Mouse (Mus musculus): ENCODE measurements around the gene Wnt9b.

Gene Wnt9b

DNA sequence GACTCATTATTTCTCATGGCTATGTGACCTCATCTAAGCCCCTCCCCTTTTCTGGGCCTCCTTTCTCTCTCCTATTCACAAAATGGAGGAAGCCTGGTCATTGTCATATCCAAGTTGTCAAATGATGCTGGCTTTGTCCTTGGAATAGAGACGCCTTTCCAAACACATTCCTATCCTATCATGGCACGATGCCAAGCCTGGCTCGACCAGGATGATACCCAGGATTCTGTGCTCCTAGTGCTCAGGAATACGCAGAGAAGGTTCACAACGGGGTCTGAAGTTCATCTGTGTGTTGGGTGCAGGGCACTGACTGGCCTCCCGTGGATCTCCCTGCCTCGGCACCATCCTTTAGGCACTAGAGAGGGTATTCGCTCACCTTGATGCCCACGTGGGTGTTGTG lies 18.0 kb downstream of the Wnt9b start:
- no peak for DNase-seq (ENCODE audit: low read depth, low spot score)

DNA sequence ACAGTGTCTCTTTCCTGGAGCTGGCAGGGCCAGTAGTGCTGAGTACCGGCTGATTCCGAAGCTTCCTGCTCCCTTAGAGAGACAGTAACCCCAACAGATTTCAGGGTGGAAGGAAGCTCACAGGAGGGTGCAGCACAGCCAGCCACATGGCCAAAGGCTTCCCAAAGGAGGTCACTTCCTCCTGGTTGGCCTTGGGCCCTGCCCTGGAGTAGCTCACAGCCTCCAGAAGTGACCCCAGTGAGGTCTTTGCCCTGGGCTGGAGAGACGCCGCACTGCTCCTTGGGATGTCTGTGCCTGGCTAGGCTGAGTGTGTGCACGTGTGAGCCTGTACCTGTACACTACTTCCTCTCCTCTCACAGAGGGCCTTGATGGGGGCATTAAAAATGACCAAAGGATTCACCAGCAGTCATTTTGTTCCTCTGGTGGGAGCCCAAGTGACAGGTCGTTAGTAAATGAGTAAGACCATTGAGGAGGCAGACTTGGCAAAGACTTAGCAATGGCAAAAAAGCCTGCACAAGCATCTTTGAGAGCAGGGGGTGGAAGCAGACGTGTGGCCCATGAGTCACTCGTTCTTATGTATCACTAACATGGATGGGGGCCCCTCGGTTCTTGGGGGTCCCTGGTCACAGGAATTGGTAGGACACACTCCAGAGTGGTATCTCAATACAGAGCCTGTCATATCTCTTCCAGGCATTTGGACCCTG lies 20.2 kb downstream of the Wnt9b start:
- DNase-seq (ENCODE audit: low read depth, low spot score), result no peak

DNA sequence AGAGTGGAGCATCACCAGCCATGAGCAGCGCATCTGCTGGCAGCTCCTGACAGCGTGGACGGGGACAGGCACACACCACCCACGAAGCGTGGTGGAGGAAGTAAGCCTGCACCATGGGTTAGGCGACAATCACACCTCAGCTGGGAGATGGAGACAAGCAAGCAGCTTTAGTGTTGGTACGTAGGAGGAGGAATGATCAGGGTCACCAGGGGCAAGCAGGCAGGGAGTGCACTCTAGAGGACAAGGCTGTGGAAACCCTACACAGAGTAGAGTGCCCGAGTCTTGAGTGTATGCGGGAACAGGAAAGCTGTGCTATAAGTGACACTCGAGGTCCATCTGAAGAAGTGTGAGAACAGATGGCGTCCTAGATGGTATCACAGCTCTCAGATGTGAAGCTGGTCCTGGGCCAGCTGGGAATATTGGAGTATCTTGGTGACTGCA lies 25.3 kb downstream of the Wnt9b start:
- no peak for DNase-seq (ENCODE audit: low read depth, low spot score)

DNA sequence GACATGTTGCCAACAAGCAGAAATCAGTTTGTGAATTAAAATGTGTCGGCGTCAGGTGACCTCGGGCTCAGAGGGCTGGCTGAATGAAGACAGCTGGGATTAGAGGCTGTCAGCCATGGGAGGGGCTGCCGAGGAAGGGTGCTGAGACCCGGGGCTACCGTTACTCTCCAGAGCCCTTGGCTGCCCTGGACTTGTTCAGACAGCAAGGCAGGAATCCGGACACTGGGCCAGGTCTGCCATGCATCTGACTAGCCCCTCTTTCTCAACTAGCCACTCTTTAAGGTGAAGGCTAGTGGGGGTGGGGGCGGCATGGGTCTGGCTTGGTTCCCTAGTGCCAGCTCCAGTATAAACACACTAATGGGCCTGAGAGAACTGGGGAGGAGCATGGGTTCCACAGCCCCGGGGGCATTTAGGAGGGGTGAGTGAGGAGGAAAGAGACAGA lies 27.6 kb downstream of the Wnt9b start:
- DNase-seq (ENCODE audit: low read depth, low spot score), result no peak

DNA sequence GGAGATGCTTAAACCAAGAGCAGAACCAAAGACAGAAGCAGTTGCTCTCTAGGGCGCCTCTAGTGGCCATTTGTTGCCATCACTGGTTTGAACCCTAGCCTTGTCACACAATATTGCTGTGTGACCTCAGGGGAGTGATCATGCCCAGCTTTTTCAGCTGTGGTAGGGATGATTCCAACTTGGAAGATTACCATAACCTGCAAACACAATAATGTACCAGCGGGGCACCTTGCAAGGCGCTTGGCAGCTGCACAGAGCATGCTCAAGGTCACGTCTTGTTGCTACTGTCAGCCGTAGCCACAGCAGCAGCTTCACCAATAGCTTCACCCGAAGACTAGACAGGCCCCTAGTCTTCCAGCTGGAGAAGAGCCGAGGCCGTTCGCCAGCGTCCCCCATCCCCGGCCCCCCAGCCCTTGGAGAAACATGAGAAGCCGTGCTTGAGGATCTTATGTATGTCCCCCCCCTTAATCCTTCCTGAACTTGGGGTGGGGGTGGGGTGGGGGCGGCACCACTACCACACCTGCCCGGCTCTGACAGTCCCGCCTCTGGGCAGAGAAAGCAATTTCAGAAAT lies 28.1 kb downstream of the Wnt9b start:
- no peak for DNase-seq (ENCODE audit: low read depth, low spot score)

DNA sequence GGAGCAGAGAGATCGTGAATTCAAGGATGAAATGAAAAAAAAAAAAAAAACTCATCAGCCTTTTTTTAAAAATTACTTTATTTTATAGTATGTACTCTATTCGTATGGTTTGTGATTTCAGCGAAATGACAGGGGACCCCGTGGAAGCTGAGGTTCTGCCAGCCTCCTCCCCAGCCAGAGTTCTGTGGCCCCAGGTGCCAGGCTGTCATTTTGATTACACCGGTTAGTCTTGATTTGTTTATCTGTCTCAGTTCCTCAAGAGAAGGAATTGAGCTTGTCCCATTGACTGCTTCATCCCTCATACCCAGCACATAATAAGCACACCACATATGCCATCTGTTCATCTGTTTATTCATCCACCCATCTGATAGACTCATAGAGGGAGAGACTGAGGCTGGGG lies 30.2 kb downstream of the Wnt9b start:
- DNase-seq (ENCODE audit: low read depth, low spot score), result no peak

DNA sequence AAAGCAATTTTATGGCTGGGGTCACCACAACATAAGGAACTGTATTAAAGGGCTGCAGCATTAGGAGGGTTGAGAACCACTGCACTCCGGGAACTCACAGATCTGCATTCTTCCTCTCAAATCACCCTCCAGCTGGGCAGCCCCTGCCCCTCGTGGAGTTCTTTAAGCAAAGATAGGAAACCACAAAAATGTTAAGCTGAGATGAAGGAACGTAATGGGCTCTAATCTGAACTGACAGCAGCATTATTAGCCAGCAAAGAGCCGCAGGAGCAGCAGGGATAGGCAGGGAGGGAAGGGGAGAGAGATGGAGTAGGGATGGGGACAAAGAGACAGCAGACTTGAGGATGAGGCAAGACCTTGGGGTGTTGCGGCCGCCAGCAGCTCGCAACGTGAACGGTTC lies 32.6 kb downstream of the Wnt9b start:
- no peak for DNase-seq (ENCODE audit: low read depth, low spot score)

- DNase-seq (ENCODE audit: low read depth, low spot score), result no peak
These were observed 35.5 kb downstream of the Wnt9b start for GRCm38 (mm10) chr11:103714074-103714473.

DNA sequence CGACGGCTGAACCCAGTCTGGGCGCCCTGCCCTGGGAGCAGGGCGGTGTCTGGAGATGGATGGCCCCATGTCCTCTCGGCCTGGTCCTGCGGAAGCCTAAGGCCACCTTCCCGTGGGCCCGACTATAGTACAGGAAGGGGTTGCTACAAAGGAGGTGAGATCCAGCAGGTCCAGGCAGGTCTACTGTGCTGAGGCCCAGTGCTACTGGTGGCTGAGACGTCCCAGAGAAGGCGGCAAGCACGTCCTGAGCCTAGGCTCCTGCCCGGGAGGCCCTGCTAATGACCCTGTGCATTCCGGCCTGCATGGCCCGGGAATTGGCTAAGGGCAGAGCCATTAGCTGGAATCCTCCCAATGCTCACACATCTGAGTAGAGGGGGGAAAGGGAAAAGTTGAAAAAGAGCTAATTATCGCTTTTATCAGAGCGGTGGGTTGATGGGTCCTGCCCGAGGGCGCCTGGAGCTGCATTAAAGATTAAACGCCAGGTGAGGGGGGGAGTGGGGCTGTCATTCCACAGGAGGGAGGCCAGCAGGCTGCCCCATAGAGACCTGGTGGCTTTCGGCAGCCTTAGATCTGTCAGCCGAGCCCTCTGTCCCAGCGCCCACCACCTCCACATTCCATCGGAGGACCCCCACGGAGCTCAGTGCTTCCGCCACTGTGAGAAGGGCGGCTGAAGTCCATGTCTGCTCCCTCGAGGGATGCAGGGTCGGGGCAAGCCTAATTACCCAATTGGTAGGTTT lies 37.6 kb downstream of the Wnt9b start:
- DNase-seq (ENCODE audit: low read depth, low spot score), result no peak

DNA sequence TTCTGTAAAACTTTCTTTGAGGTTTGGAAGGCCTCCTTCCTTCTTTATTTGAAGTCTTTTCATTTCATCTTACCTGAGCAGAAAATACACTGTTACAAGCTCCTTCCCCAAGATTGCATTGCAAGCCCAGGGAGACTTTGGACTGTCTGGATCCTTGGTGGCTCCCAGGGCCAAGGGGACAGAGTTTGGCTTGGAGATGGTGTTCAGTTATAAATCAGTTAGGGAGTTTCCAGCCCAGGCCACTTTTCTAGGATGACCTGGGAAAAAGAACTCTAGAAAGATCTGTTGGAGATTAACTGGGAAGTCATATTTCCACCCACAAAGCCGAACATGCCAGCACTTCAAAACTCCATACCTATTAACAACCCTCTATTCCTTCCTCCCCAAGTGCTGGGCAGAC lies 39.6 kb downstream of the Wnt9b start:
- DNase-seq (ENCODE audit: low read depth, low spot score), result no peak

DNA sequence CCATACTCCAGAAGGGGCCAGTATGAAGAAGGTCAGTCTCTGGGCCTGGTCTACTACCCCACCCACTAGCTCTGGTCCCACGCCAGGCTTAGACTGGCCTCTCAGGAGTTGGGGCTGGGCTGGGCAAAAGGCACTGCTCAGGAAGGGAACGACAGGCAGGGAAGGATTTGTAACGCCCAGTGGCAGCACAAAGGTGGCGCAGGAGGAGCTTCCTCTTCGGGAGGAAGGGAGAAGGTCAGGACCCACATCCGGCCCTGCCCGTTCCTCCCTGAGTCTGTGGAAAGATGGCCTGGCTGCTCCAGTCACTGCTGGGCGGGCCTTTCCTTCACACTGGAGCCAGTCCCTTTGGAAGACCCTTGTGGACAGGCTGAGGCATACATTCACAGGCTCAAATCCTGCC lies 42.6 kb downstream of the Wnt9b start:
- DNase-seq (ENCODE audit: low read depth, low spot score), result no peak

DNA sequence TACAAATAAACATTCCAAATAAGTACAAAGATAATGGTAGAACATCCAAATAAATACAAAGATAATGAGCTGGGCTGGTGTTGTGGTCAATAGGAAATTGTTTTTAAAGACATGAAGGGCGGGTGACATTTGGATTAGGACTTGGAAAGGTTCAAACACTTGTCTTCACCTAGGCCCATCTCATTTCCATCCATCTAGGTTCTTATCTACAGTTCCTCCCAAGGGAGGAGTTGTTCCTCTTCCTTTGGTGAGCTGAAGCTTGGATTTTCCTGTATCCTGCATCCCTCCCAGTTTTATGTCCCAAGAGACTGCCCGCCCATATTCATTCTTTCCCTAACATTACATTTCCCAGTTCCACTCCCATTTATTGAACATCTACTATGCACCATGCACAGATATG lies 51.4 kb downstream of the Wnt9b start:
- DNase-seq (ENCODE audit: low read depth, low spot score), result no peak

DNA sequence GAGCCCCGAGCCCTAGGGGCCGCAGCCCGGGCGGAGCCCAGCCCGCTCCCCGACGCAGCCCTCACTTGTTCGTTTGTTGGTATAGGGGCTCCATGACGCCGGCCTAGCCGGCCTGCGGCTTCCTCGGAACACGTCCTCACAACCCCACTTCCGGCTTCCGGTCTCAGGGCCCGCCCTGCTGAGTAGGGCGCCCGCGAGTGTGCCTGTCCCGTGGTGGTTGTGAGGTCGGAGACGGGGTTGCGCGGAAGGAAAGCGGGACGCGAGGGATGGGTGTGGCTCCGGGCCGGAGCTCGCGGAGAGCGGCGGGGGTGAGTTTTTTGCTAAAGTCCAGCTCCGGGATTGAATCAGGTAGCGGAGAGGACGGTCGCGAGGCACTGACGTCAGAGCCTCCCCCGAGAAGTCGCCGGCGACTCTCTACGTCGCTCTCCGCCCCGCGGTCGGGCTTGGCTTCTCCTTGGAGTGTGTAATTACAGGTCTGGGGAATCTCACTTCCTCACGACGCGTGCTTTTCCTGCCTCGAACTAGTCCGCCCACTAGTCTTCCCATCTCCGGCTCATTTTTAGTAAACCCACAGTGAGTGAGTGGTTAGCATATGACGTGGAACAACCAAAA lies 52.0 kb downstream of the Wnt9b start, which contains the start of gene Gosr2:
Gosr2 (minus strand) TSS at position 334 of the 612 bp plus-strand sequence.
- DNase-seq (ENCODE audit: low read depth, low spot score), result peak; percentile 85

- DNase-seq (ENCODE audit: low read depth, low spot score), result no peak
These were observed 52.6 kb downstream of the Wnt9b start for GRCm38 (mm10) chr11:103696851-103697564.

GRCm38 (mm10) chr11:103693241-103693640 lies 56.4 kb downstream of the Wnt9b start:
- DNase-seq (ENCODE audit: low read depth, low spot score), result no peak

- DNase-seq (ENCODE audit: low read depth, low spot score), result no peak
These were observed 58.6 kb downstream of the Wnt9b start for GRCm38 (mm10) chr11:103691036-103691435.

DNA sequence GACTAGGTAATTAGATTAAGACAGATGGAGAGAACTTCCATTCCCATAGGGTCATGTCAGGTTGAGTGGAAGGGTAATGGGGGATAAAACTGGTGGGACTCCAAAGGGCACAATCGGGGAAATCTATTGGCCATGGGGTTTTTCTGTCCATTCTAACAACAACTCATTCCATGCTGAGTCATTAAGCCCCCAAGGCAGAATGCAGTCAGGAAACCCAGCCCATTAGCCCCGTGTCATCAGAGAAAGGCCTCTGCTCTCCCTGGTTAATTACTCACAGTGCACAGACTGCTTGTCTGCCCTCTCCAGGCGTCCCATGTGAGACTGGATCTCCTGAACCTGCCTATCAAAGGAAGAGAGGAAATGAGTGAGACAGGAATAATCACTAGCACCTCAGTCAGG lies 60.6 kb downstream of the Wnt9b start:
- DNase-seq (ENCODE audit: low read depth, low spot score), result no peak

DNA sequence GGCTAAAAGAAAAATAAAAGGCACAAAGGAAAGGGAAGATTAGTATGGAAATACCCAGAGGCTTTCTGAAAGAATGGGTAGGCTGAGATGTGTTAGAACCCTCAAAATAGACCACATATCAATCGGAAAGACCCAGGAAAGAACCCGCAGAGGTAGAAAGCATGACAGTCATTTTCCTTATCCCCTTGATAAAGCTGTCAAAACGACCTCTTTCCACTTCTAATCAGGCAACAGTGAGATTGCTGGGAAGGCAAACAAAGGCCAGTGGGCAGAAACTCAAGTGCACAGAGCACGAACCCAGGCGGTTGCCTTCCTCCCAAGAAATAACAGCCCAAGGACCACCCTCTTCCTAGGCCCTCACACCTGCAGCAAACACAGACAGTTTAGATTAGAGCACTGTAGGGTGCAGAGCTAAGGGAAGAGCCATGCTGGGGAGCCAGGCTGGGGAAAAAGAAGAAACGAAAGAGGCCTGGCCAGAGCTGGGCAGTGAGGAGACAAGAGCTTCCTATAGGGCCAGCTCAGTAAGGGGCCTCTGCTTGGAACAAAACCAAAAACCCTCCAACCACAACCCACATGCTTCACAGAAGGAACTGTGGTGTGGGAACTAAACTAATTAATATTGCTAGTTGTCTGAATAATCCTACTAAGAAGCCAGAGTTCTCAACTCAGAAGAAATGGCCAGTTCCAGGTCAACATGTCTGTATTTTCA lies 61.2 kb downstream of the Wnt9b start:
- no peak for DNase-seq (ENCODE audit: low read depth, low spot score)

DNA sequence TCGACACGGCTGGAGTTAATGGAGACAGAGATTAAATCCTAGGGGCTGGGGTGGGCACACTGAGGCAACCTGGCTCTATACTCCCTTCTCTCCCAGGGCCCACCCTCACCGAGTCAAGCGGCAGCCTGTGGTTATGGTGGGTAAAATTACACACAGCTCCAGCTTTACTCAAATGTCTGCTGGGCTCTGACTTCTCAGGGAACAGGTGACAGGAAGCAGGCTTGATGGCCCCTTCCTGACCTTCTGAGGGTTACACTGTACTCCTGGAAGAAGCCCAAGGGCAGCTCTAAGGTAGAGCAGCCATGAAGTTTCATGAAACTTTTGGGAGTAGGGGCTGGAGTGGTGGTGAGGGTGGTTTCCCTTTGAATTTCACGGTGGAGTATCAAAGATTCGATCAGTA lies 62.9 kb downstream of the Wnt9b start:
- DNase-seq (ENCODE audit: low read depth, low spot score), result peak; percentile 42

- no peak for DNase-seq (ENCODE audit: low read depth, low spot score)
These were observed 64.3 kb downstream of the Wnt9b start for GRCm38 (mm10) chr11:103685261-103685736.
